Mouse (Mus musculus) C2C12 (cell line): Measurements from ENCODE around the gene Frat1.

ENCODE experiments used
- CEBPB ChIP-seq: IDR thresholded peaks from one replicate; pipeline ENCODE4 v1.6.1; 2011; ENCODE audit warnings: low read depth, mild to moderate bottlenecking, control low read depth, moderate library complexity
- CTCF ChIP-seq: IDR thresholded peaks from one replicate; pipeline ENCODE4 v1.5.1; 2011; ENCODE audit not compliant: control insufficient read depth, insufficient read depth, insufficient read length
- MAX ChIP-seq: IDR thresholded peaks from one replicate; pipeline ENCODE4 v1.6.1; 2011; ENCODE audit warnings: mild to moderate bottlenecking, control low read depth
- MYOD1 ChIP-seq: IDR thresholded peaks from one replicate; pipeline ENCODE4 v1.6.1; 2011; ENCODE audit warnings: low read depth; ENCODE audit not compliant: control insufficient read depth, insufficient read length
- USF1 ChIP-seq: IDR thresholded peaks from one replicate; pipeline ENCODE4 v1.6.1; 2011; ENCODE audit warnings: low read depth, mild to moderate bottlenecking, control low read depth, moderate library complexity

GRCm38 (mm10) chr19:41874356-41874755 lies 44.6 kb downstream of the Frat1 start:
- TF ChIP-seq CTCF (no peak), MAX (no peak), MYOD1 (no peak), CEBPB (no peak), USF1 (no peak)
